ENCODE assay signal across 21 mouse cellular contexts in genomic region chr5:43974166-43974565, GRCm38 (mm10). TPM values are rescaled to one million over a fixed set of nuclear protein-coding genes. Genes with fewer than 3 reads are reported as not detected.
"Had no signal": no experiment of that assay in that cellular context is flagged by ENCODE, and none has a peak within 500 bp of the region (broad histone marks: within the 10 kb centered on the region; RNA-seq: fewer than 3 reads in every experiment).

No protein-coding gene starts in this region.

- DNase-seq: lung, adult 18-20 months; lung, embryonic 14.5 days; lung, postnatal 14 days; lung, postnatal 36 days; right cerebral cortex, postnatal 14 days; thymus, adult 2 months; thymus, postnatal 25 days; thymus, postnatal 4 days had no signal

- H3K4me3 ChIP-seq: megakaryocyte, embryonic 14.5 days; midbrain, embryonic 13.5 days; midbrain, embryonic 15.5 days; neural tube, embryonic 12.5 days had no signal

- ATAC-seq: midbrain, embryonic 13.5 days; midbrain, embryonic 15.5 days had no signal

- H3K4me1 ChIP-seq: megakaryocyte, embryonic 14.5 days; midbrain, embryonic 13.5 days; midbrain, embryonic 15.5 days; neural tube, embryonic 12.5 days had no signal

- H3K9ac ChIP-seq: liver, embryonic 14.5 days; lung, embryonic 14.5 days; midbrain, embryonic 13.5 days; midbrain, embryonic 15.5 days; neural tube, embryonic 12.5 days had no signal

- H3K4me2 ChIP-seq: lung, embryonic 14.5 days; midbrain, embryonic 11.5 days; midbrain, embryonic 13.5 days; midbrain, embryonic 15.5 days; neural tube, embryonic 12.5 days had no signal

- H3K9me3 ChIP-seq: midbrain, embryonic 13.5 days; midbrain, embryonic 15.5 days; neural tube, embryonic 12.5 days had no signal

- H3K36me3 ChIP-seq: midbrain, embryonic 13.5 days; midbrain, embryonic 15.5 days; neural tube, embryonic 12.5 days had no signal

- H3K27ac ChIP-seq: liver, embryonic 14.5 days; macrophage; midbrain, embryonic 13.5 days; midbrain, embryonic 15.5 days; neural tube, embryonic 12.5 days had no signal

- H3K27me3 ChIP-seq: midbrain, embryonic 13.5 days; midbrain, embryonic 15.5 days; neural tube, embryonic 12.5 days had no signal

RNA-seq across cellular contexts. Expression of gene Fgfbp1, which starts 7.4 kb away (rescaled TPM):
- total RNA-seq: megakaryocyte progenitor cell, adult 5-6 weeks; monocyte, adult 5-6 weeks; neutrophil, adult 5-6 weeks had no signal
- polyA plus RNA-seq: macrophage; spleen, adult 2 months; testis, adult 2 months; urinary bladder, adult 2 months had no signal
